Mouse (Mus musculus): ENCODE data around the gene Map1s.

GRCm38 (mm10) chr8:70890656-70891055 is 15.1 kb upstream of the Map1s start:
- no peak for TF ChIP-seq CTCF (IDR thresholded peaks at IDR 0.05; ENCODE audit: low read depth, low read length)
- no peak for TF ChIP-seq EP300 (IDR thresholded peaks at IDR 0.05; ENCODE audit: insufficient read depth, low read depth, low read length)
- no peak for TF ChIP-seq POLR2A (IDR thresholded peaks at IDR 0.05; ENCODE audit: insufficient read depth, low read length)
